Mouse (Mus musculus): ENCODE results near the gene Khdc3.
A peak's percentile ranks its signal among the peaks of the same experiment; 100 is the strongest.
"Not testable (repeated sequence)": the region's sequence is repeated elsewhere in the genome, so short reads cannot be mapped to it uniquely, and the experiment has no call there.

Gene Khdc3

DNA sequence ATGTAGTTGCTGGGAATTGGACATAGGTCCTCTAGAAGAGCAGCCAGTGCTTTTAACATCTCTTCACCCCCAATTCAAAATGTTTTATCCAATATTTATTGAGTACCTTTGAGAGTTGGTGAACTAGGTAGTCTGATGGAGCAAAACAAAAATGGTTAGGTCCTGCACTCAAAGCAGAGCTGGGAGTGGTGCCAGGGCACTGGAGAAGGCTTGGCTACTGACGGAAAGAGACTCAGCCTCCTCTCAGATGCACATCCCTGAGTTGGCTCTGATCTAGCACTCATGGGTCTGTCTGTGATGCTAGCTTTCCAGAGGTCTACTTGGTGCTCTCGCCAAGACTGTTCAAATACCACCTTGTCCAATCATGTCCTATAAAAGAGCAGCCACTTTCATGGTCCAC, 3.7 kb upstream of the Khdc3 start:
- no peak for DNase-seq (ENCODE audit: low spot score in 2 of 2)

DNA sequence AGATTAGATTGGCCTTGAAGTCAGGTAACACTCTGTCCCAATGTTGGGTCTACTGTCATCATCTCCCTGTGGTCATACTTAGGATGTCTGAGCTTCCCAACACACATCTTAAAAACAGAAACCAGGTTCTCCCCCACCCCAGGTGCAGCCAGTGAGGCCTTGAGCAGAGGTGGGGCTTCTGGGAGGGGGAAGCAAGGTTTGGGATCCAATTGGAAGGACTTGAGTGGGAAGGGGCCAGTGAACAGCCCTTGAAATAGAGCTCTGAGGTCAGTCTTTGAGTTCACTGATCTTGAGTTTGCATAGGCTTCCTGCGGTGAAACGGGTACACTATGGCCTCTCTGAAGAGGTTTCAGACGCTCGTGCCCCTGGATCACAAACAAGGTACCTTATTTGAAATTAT, 545 bp downstream of the Khdc3 start, which contains the start of gene Gm20509:
Gene Gm20509, plus strand, starts transcription at position 290 of the 400 bp plus-strand sequence.
- no peak for DNase-seq (ENCODE audit: low spot score in 2 of 2)

DNA sequence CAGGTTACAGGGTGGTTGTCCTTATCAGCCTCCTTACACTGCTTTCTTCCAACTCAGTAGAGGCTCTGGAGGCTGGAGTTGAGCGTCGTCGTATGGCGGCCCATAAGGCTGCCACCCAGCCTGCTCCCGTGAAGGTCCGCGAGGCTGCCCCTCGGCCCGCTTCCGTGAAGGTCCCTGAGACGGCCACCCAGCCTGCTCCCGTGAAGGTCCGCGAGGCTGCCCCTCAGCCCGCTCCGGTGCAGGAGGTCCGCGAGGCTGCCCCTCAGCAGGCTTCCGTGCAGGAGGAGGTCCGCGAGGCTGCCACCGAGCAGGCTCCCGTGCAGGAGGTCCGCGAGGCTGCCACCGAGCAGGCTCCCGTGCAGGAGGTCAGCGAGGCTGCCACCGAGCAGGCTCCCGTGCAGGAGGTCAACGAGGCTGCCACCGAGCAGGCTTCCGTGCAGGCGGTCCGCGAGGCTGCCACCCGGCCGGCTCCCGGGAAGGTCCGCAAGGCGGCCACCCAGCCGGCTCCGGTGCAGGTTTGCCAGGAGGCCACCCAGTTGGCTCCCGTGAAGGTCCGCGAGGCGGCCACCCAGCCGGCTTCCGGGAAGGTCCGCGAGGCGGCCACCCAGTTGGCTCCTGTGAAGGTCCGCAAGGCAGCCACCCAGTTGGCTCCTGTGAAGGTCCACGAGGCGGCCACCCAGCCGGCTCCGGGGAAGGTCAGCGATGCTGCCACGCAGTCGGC, 1.7 kb downstream of the Khdc3 start:
- DNase-seq (ENCODE audit: low spot score in 2 of 2), result no peak

DNA sequence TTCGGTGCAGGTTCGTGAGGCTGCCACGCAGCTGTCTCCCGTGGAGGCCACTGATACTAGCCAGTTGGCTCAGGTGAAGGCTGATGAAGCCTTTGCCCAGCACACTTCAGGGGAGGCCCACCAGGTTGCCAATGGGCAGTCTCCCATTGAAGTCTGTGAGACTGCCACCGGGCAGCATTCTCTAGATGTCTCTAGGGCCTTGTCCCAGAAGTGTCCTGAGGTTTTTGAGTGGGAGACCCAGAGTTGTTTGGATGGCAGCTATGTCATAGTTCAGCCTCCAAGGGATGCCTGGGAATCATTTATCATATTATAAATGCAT, 2.2 kb downstream of the Khdc3 start:
- no peak for DNase-seq (ENCODE audit: low spot score in 2 of 2)

DNA sequence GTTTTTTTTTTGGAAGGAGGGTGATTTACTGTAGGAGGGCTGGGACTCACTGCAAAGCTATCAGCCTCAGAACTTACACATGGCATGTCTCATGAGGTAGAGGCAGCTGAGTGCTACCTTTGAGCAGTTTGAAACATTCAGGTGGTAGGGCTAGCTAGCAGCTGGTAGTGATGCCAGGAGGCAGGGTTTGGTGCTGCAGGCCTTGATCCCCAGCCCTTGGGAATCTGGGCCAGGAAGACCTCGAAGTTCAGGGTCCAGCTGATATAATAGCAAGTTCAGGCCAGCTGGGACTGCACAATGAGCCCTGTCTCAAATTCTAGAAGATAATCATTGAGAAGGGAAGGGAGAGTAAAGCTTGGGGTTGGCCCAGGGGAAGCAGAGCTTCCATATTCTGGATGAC, 3.5 kb downstream of the Khdc3 start:
- no peak for DNase-seq (ENCODE audit: low spot score in 2 of 2)

DNA sequence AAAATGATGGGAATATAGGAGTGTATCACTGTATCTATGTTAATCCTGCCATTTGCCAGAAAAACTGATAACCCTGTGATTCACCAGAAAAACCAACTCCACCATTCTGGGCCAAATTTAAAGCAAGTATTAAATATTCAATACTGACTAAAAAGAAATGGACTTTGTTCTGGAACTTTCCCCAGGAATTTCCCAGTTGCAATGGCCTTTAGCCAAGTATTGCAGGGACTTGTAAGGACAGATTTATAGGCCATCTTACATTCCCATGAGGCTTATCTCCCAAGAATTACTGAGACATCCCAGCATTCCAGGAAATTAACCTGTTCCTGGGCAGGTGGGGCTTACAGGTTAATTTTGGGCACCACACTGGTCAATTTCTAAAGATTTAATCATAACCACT, 4.1 kb downstream of the Khdc3 start:
- no peak for DNase-seq (ENCODE audit: low spot score in 2 of 2)

DNA sequence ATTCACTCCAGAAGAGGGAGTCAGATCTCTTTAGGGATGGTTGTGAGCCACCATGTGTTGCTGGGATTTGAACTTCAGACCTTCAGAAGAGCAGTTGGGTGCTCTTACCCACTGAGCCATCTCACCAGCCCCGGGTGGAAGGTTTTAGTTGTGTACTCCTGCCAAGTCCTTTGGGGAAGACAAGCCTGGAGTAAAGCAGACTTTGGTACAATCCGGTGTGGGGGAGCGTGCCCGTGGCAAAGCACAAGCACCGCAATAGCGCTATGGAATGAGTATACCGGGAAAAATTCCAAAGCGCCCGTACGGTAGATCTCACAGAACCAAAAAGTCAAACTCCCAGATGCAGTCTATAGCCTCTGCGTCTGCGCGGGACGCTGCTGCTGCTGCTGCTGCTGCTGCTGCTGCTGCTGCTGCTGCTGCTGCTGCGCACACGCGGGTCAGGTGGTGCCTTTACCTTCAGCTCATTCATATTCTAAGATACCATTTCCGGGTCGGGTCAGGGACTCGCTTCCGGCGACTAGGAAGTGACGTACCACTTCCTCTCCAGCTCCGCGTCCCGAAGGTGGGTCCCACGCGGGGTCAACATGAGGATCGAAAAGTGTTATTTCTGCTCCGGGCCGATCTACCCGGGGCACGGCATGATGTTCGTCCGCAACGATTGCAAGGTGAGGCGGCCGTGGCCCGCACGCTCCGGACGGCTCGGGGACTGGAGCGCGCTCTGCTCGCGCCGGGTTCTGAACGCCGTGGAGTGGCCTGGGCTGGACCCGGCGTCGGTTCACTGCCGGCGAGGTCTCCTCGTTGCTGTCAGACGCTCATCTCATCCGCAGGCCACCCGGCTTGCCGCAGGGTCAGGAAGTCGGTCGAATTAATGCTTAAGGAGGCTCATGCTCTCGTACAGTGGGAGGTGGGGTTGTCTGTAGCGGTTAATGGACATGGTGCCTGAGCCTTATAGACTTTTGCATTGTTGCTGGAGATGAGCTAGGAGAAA, 11.6 kb downstream of the Khdc3 start, which contains the start of gene Rsl24d1:
Gene Rsl24d1, plus strand, starts transcription at position 508 of the 988 bp plus-strand sequence.
- peak; percentile 86 to 88 for DNase-seq (ENCODE audit: low spot score in 2 of 2)

DNA sequence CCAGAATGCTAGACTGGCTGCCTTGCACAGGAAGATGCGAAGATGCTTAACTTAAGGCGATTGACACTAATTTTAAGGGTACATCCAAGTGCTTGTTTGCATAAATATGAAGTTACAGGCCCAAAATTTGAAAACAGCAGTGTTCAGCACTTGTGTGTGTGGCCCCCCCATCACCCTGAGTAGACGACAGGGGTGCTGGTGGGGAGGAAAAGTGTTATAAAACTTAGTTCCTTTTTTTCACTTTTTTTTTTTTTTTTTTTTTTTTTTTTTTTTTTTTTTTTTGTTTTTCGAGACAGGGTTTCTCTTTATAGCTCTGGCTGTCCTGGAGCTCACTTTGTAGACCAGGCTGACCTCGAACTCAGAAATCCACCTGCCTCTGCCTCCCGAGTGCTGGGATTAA, 15.1 kb downstream of the Khdc3 start:
- not testable (repeated sequence) for DNase-seq (ENCODE audit: low spot score in 2 of 2)

DNA sequence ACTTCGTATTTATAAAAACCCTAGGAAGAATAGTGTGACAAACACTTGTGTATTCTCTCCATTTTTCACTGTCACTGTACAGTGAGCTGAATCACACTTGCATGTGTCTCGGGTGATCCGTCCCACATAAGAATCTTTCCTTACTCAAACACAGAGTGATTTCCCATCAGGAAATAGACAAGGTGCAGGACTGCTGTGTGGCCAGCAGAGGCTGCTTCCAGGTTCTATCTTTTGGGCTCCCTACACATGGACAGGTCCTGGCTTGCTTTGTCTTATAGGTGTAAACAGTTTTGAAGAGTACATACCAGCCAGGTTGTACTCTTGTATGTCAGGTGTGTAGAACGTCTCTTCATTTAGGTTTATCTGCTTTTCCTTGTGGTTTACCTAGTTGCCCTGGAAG, 16.4 kb downstream of the Khdc3 start:
- no peak for DNase-seq (ENCODE audit: low spot score in 2 of 2)

DNA sequence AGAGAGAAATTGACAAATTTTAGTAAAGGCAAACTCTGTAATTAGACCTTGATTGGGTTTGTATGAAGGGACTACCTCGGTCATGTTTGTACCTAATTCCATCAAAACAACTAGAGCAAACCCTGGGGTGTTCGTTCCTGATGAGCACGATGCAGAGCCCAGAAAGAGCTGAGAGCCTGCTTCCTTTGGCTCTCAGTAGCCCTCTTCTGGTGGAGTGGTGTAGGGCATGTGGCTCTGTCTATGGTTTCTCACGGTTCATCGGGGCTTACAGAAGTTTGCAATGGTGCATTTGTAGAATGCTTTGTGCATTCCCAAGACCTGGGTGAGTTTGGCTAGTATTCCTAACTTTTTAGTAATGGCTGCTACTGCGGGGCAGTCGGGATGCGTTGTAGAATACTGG, 20.1 kb downstream of the Khdc3 start:
- peak in 1 of 2 experiments; percentile 2 for DNase-seq (ENCODE audit: low spot score in 2 of 2)

DNA sequence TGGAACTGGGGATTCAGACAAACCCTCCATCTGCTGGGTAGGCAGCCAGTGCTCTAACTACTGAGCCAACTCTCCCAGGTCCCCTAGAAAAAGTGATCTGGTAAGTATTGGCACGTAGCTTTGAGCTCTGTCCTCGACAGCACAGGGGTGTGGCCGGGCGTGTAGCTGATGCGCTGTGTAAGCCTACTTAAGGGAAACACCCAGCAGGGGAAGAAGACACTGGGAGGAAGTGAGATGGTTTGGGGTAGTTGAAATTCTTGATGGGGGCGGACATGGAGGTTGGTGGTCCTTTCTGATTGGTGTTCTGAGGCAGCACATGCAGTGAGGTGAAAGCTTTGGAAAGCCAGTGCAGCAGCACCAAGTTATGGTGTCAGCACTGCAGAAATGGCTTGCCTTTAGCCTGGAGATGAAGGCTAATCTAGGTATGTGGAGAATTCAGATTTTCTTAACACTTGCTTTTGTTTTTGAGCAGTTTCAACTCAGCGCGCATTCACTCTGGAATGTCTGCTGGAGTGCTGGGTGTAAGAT, 23.5 kb downstream of the Khdc3 start:
- DNase-seq (ENCODE audit: low spot score in 2 of 2), result peak in 1 of 2 experiments; percentile 14

DNA sequence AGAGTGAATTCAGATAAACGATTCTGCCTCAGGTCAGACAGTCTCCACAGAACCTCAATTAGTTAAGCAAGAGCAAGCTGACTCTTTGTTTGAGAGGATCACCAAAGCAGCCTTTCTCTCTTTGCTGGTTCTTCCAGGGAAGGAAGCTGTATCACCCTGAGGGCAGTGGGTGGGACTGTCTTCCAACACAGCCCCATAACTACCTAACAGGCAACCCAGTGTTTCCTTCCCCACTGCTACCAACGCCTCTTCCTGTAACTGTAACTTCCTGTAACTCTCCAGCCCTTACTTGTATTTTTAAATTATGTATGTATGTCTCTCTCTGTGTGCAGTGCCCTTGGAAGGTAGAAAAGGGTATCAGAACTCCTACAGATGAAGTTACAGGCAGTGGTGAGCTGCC, 25.8 kb downstream of the Khdc3 start:
- DNase-seq (ENCODE audit: low spot score in 2 of 2), result no peak

DNA sequence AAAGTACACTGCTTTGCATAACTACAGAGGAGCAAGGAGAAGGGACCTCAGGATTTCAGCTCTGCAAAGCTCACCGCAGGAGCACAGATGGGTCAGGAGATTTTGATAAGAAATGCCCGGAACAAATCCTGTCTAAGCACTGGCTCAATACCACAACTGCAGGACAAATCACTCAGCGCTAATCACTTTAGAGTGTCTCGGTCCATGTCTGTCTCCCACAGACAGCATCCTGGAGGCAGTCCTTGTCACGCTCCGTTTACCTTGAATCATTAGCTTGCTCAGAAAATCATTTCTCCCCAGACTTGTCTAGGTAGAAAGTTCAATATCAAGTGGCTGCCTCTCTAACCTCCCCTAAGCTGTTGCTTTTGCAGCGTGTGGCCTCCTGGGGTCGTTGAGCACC, 28.2 kb downstream of the Khdc3 start:
- no peak for DNase-seq (ENCODE audit: low spot score in 2 of 2)

DNA sequence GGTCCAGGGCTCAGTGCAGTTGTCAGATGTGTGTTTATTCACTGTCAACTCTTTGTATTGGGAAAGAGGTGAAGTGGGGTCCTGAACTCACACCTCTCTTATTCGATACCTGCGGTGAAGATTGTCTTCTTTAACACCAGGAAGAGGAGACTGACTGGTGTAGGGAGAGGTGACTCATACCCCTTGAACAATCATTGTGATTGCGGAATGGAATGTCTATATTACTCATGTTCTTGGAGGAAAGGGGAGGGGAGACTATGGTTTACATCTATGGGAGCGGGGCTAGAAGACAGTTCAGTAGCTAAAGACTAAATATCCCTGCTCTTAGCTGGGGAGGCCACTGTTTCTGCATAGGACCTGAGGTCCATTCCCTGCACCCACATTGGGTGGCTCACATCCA, 28.9 kb downstream of the Khdc3 start:
- DNase-seq (ENCODE audit: low spot score in 2 of 2), result no peak

DNA sequence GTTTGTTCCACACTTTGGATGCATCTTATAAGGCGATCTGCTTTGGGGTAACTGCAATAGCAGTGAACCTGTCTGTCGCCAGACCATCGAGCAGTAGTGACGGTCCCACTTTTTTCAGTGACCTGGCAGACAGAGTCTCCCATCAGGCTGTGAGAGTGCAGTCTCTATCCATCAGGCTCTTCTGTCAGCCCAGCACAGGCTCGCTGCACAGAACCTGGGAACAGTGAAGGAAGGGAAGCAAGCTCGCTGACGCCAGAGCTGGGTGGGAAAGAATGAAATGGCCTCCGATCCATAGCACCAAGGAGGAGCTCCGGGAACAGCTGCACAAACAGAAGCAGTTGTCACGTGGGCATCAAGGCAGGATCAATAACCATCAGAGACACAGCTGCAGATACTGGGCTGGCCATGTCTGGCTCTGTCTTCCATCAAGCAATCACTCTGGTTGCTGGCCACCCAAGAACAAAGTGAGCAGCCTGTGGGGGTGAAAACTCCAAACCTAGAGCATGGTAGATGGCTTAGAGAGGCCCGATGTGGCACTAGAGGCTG, 35.8 kb downstream of the Khdc3 start:
- no peak for DNase-seq (ENCODE audit: low spot score in 2 of 2)
